Mouse (Mus musculus): ENCODE measurements around the gene Gm525. TPM values are rescaled to one million over a fixed set of nuclear protein-coding genes. Genes with fewer than 3 reads are reported as not detected.

Gene Gm525
- polyA plus RNA-seq, 3 experiments from 2014 or later: not detected

DNA sequence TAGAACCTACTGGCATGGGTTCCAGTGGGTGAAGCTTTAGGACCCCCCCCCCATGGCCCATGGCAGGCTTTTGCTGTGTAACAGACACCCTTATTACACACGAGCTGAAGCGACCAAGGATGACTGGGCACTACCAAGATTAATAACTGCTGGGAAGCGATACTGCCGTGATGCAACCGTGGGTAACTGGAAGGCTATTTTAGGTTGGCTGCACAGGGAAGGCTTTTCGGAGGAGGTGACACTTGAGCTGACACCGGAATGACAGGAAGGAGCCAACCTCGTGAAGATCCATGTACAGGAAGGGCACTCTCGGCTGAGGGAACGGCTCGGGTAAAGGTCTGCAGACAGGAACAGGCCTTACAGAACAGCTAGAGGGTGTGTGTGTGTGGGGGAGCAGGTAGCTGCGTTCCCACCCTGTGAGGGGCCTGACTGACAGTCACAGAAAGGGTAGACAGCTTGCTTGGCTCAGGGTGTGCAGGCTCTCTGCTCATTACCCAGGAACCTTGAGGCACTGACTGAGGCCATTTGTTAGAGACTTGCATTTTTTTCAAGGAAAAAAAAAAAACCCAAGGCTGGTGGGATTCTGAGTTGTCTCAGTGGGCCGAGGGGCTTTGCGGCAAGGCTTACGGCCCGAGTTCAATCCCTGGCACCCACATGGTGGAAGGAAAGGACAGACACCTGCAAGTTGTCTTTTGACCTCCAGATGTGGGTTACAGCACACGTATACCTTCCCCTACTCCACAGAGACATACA is 24.6 kb downstream of the Gm525 start:
- ATAC-seq: no peak

DNA sequence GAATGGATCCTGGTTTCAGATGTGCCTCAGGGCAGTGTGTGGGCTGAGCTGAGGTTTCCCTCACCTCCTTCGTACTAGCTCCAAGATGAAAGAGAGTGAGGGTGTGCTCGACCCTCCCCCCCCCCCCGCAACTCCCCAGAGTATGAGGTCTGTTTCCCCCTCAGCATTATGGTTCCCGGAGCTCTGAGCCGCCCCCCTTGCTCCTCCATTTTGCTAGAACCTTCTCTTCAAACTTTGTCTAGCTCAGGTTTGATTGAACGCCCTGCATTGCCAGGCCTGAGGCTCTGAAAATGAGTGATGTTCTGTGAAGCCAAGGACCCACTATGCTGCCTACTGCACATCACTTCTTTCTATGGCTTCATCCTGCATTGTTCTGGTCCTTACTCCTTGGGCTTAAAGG is 25.3 kb downstream of the Gm525 start:
- ATAC-seq: no peak

- peak; percentile 91 for ATAC-seq
Measured at GRCm38 (mm10) chr11:89100403-89100802, 26.8 kb downstream of the Gm525 start.

GRCm38 (mm10) chr11:89100826-89101321 is 27.2 kb downstream of the Gm525 start:
- ATAC-seq: peak; percentile 38

DNA sequence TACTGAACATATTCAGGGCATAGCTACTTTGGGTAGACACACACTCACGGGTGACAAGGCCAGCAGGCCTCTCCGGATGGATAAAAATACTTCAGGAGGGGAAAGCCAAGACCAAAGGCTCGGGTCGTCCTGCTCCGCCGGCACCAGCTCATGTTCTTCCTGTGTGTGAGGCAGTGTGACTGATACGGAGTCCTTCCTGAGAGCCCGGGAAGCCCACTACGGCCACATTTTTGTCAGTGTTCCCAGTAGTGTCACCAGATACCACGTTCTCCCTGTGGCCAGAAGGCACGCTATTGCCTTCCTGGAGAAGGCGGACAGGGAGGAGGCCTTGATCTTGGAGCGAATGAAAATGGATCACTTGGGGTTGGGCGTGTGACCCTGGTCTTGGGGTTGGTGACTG is 29.5 kb downstream of the Gm525 start:
- ATAC-seq: no peak

- ATAC-seq: no peak
Measured at GRCm38 (mm10) chr11:89105211-89105610, 31.6 kb downstream of the Gm525 start.

DNA sequence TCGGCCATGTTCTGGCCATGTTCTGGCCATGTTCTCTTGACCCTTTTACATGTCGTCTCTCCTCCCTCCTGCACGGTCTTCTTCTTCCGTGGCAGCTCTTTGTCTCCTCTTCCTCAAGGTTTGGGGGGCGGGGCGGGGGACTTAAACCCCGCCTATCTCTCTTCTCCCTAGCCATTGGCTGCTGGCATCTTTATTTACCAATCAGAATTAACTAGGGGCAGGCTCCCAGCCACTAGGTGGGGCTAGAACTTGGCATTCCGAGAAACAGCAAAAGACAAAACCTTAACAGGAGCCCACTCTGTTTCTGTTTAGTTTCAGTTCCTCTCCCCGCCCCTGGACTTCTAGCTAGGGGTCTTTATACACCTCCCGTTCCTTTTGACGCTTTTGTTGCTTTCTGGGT is 32.2 kb downstream of the Gm525 start:
- no peak for ATAC-seq

DNA sequence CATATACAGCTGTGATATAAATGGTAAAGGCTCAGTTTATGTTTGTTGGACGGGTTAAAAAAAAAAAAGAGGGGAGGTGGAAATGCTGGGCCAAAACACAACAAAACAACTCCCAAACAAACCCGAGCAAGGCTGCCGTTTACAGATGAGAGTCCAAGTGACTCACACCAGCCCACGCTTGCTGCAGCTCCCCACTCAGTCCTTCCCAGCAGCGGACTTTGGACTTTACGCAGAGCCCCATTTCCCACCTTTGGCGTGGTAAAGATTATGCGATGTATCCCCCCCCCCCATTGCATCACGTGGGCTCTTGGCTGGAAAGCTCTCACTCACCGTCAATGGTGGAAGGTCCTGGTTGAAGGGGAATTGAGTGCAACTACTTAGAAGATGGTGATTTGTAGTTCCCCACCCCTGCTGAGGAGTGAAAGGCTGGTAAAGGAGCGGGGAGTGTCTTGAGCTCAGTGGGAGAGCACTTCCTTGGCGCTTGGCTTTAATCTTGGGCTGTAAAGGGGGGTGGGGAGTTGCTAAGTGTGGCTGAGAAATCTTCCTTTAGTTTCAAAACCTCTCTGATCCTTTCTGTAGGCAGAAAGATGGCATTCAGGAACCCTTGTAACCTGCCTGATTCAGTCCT is 33.7 kb downstream of the Gm525 start:
- no peak for ATAC-seq

DNA sequence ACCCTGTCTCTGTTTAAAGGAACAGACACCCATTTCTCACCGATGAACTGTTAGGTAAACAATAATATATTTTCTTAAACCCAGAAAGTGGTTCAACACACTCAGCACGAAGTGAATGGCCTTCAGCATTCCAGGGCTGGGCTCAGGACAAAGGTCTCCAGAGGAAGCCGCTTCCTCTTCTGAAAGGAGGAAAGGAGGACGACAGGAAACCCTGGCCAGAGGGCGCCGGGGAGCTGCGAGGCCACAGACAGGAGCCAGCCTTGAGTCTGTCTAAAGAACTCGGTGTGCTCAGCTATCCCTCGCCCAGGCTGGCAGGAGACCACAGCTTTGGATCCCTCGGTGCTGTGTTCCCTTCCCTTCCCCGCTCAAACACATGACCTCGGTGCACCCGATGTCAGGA is 50.8 kb downstream of the Gm525 start:
- ATAC-seq: no peak

DNA sequence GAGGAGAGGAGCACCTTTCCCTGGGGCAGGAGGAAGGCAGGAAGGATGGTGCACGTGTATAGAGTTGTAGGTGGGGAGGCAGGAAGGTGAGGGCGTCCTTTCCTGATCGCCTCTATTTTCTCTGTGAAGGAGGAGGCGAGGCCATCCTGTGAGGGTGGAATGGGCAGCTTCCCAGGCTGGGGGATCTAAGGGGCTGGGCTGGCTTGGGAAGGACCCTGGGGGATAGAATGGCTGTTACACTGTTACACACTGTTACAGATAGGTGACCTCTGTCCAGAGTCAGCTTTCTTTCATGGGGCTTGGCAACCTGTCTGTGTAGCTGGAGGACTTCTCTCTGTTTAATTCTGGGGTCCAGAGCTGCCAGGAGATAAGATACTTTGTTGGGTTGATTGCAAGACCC is 57.2 kb downstream of the Gm525 start:
- ATAC-seq: no peak

- no peak for ATAC-seq
Measured at GRCm38 (mm10) chr11:89132406-89132805, 58.8 kb downstream of the Gm525 start.

- no peak for ATAC-seq
Measured at GRCm38 (mm10) chr11:89134211-89134610, 60.6 kb downstream of the Gm525 start.

DNA sequence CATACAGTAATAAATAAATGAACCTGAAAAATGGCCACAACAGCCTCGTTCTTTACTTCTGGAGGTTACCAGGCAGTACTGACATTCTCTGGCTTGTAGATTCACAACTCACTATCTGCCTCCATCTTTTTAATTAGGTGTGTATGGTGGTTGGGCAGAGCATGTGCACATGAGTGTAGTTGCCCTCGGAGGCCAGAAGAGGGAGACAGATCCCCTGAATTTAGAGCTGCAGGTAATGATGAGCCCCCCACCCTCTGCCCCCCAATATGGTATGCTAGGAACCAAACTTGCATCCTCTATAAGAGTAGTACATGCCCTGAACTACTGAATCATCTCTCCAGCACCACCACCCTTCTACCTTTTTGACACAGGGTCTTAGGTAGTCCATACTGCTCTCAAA is 64.3 kb downstream of the Gm525 start:
- ATAC-seq: no peak

Other genes starting within 250 kb of the Gm525 start
- 1 to 10 TPM; 1.8 to 2.0 (median 2.0) TPM for gene Akap1, start 209.3 kb upstream of the Gm525 start, polyA plus RNA-seq (2017; shearing (Covaris generic))
- 10 to 100 TPM; 22.4 to 42.1 (median 22.8) TPM for gene Scpep1, start 118.4 kb upstream of the Gm525 start, polyA plus RNA-seq (2017; shearing (Covaris generic))
- gene Elobl, start 106.9 kb upstream of the Gm525 start, polyA plus RNA-seq (2017; shearing (Covaris generic)): 1 to 10 TPM in 1 of 3 experiments, not detected in 2; 1.8 TPM
- gene Coil, start 103.6 kb upstream of the Gm525 start, polyA plus RNA-seq (2017; shearing (Covaris generic)): 1 to 10 TPM; 5.3 to 8.3 (median 7.7) TPM
- 10 to 100 TPM in 2 of 3 experiments, 1 to 10 TPM in 1; 9.6 to 11.3 (median 10.1) TPM for gene Trim25, start 74.5 kb upstream of the Gm525 start, polyA plus RNA-seq (2017; shearing (Covaris generic))
- 1 to 10 TPM; 3.8 to 7.0 (median 3.9) TPM for gene Dgke, start 7.0 kb upstream of the Gm525 start, polyA plus RNA-seq (2017; shearing (Covaris generic))
- not detected for gene Nog, start 228.5 kb downstream of the Gm525 start, polyA plus RNA-seq (2017; shearing (Covaris generic))

Data from inflammation-experienced regulatory T-cells, adult 6 months (primary cell).